Mouse (Mus musculus) G1E (cell line): ENCODE measurements around the gene Ptpn14. TPM values are rescaled to one million over a fixed set of nuclear protein-coding genes. Genes with fewer than 3 reads are reported as not detected.

ENCODE experiments used
- ATAC-seq: 2 replicates; pipeline ENCODE4 v1.8.0; 2016; ENCODE audit warnings: mild to moderate bottlenecking; ENCODE audit not compliant: insufficient number of reproducible peaks, poor library complexity, low FRiP score, severe bottlenecking; ENCODE audit errors: extremely low read depth
- DNase-seq: peaks from one replicate; pipeline ENCODE4 v3.0.0; 2012; ENCODE audit warnings: low spot score
- H3K27me3 ChIP-seq: 2 replicates; pipeline ENCODE4 v1.6.1; 2012; ENCODE audit warnings: mild to moderate bottlenecking, low read length, inconsistent platforms; ENCODE audit not compliant: insufficient read depth
- H3K36me3 ChIP-seq: replicated peaks from 2 replicates; pipeline ENCODE3; 2012; ENCODE audit warnings: mild to moderate bottlenecking, inconsistent platforms
- H3K4me1 ChIP-seq: 2 replicates; pipeline ENCODE4 v1.6.1; 2012; ENCODE audit warnings: low read depth, low read length, inconsistent platforms, mixed read lengths; ENCODE audit not compliant: insufficient read depth
- H3K4me3 ChIP-seq: 2 replicates; pipeline ENCODE4 v1.5.1; 2012; ENCODE audit warnings: low read depth, mild to moderate bottlenecking, inconsistent platforms, low read length, moderate library complexity, mixed read lengths
- H3K9me3 ChIP-seq: replicated peaks from 2 replicates; pipeline ENCODE4 v1.6.1; 2012; ENCODE audit warnings: inconsistent platforms
- CTCF ChIP-seq: IDR thresholded peaks from 2 replicates; pipeline ENCODE4 v1.5.1; 2012; ENCODE audit warnings: low read depth, low read length, inconsistent platforms, mixed read lengths
- GATA1 ChIP-seq: IDR thresholded peaks from 2 replicates; pipeline ENCODE4 v1.6.1; 2012; ENCODE audit warnings: borderline replicate concordance, low read length, inconsistent platforms, mixed read lengths
- GATA2 ChIP-seq: IDR thresholded peaks from 2 replicates; pipeline ENCODE4 v1.6.1; 2012; ENCODE audit warnings: low read depth, low read length, inconsistent platforms, borderline replicate concordance
- POLR2AphosphoS5 ChIP-seq: IDR thresholded peaks from 2 replicates; pipeline ENCODE4 v1.6.1; 2012; ENCODE audit warnings: low read depth, low read length, inconsistent platforms; ENCODE audit not compliant: insufficient replicate concordance
- TAL1 ChIP-seq: conservative IDR thresholded peaks from 2 replicates; pipeline ENCODE4 v1.6.1; 2012; ENCODE audit warnings: low read depth, low read length, inconsistent platforms, mixed read lengths
- polyA plus RNA-seq: library from polyadenylated mRNA; stranded (reverse); fragments of >175 nt; gene quantifications from 2 replicates; pipeline ENCODE4 v1.2.3, GENCODE M21; 2012
- total RNA-seq, 2 experiments: library from RNA; stranded (forward) in 1 of 2; stranded (reverse) in 1 of 2; fragments of 200-1000 nt in 1 of 2; fragments of >200 nt in 1 of 2; fragmentation: Nextera tagmentation in 1 of 2; gene quantifications; 2 replicates each; pipeline ENCODE4 v1.2.3; 2014 to 2017

Gene Ptpn14
- total and polyA plus RNA-seq, 3 experiments, result 0.11 TPM; not detected in 2

DNA sequence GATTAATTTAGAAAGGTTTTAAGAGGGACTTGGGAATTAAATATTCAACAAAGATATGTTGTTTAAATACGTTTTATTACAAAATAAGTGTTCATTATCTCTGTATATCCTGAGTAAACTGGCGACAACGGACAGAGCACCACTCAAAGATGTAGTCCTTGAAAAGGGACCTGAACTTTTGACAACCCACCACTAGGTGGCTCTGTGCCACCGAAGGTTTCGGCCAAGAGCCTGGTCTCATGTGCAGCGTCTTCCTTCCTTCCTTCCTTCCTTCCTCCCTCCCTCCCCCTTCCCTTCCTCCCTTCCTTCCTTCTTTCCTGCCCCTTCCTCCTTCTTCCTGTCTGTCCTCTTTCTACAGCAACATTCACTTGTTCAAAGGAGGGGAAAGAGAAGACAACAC lies 27.1 kb upstream of the Ptpn14 start:
- Histone ChIP-seq H3K4me1 (no peaks in the 10 kb centered on the region), H3K4me3 (no peak overlapping the region), H3K27me3 (no peaks in the 10 kb centered on the region), H3K9me3 (0 out of 2 replicates have a peak, but pooled peaks cover 4% of the 10 kb centered on the region), H3K36me3 (no peaks in the 10 kb centered on the region)
- DNase-seq, result peak; percentile 17
- peak; percentile 34; the same call in 1 of the 2 replicates for ATAC-seq
- TF ChIP-seq GATA1 (no peak), POLR2AphosphoS5 (no peak), CTCF (0 out of 2 replicates have a peak, but pooled peaks have one; percentile 9), GATA2 (no peak)

DNA sequence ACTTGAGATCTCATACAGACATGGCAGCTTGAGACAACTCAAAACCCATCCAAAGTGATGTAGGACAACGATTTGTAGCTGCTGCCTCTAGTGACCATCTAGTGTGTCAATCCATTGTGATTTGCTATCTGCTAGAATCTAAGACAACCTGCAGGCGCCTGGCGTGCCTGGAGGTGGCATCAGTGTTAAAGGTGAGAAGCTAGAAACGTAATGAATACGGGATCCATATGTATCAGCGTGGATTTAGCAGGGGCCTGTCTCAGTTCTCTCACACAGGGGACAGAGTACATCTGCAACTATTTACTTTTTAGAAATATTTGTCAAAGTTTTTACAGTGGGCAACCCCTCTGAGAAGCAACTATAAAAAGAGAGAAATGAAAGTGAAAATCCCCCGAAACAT lies 24.9 kb upstream of the Ptpn14 start:
- H3K9me3 ChIP-seq, result 0 out of 2 replicates have a peak, but pooled peaks cover 4% of the 10 kb centered on the region
- ATAC-seq, result no peak
- peaks cover 2% of the 10 kb centered on the region; the same call in 1 of the 2 replicates for H3K27me3 ChIP-seq
- H3K36me3 ChIP-seq, result no peaks in the 10 kb centered on the region
- TF ChIP-seq CTCF (no peak), TAL1 (no peak), GATA2 (no peak), GATA1 (no peak), POLR2AphosphoS5 (no peak)
- no peak for DNase-seq
- no peak overlapping the region for H3K4me3 ChIP-seq
- no peaks in the 10 kb centered on the region for H3K4me1 ChIP-seq

DNA sequence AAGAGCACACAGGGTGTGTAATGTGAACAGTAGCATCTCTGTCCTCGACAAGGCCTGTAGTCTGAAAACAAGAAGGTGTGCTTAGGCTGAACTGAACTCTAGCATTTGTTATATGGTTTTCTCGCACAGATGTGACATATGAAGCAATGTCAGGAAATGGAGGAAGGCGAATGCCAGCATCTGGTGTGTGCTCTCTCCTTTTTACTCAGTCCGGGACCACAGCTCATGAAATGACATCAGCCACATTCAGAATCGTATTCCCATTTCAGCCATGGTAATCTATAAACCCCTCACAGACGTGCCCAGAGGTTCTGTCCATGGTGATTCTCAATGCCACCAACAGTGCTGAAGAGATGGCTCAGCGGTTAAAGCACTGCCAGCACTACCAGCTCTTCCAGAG lies 24.5 kb upstream of the Ptpn14 start:
- Histone ChIP-seq H3K36me3 (no peaks in the 10 kb centered on the region), H3K4me3 (no peak overlapping the region), H3K27me3 (peaks cover 2% of the 10 kb centered on the region; the same call in 1 of the 2 replicates), H3K9me3 (0 out of 2 replicates have a peak, but pooled peaks cover 4% of the 10 kb centered on the region), H3K4me1 (no peaks in the 10 kb centered on the region)
- DNase-seq (no peak), ATAC-seq (no peak)
- TF ChIP-seq POLR2AphosphoS5 (no peak), CTCF (no peak), TAL1 (no peak), GATA1 (no peak), GATA2 (no peak)

DNA sequence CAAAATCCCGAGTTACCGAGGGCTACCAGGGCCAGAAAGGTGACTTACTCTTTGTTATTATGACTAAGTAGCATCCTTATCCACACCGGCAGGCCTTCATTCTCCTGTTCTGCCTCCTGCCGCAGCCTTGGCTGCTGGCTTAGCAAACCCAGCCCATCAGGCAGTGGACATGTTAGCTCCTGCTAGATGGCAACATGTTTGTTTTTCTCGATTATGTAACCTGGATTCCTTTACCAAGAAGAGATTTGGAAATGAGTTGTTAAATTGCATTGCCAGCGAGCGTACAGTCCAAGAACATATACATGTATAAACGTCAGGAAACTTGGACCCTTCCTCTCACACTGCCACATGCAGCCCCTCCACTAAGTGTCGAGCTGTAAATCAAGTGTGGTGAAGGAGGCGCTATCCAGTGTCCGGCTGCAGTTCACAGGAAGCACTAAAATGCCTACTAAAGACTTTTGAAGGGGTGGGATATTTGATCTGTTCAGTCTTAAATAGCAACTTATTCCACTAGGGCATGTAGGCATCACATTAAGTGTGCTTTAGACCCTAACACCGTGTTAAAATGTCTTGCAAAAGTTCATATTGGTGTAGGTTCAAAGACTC lies 21.9 kb upstream of the Ptpn14 start:
- ATAC-seq (no peak), DNase-seq (no peak)
- TF ChIP-seq GATA1 (no peak), TAL1 (no peak)
- Histone ChIP-seq H3K4me1 (no peaks in the 10 kb centered on the region), H3K36me3 (no peaks in the 10 kb centered on the region), H3K9me3 (0 out of 2 replicates have a peak, but pooled peaks cover 6% of the 10 kb centered on the region), H3K4me3 (no peak overlapping the region), H3K27me3 (peaks cover 2% of the 10 kb centered on the region; the same call in 1 of the 2 replicates)

DNA sequence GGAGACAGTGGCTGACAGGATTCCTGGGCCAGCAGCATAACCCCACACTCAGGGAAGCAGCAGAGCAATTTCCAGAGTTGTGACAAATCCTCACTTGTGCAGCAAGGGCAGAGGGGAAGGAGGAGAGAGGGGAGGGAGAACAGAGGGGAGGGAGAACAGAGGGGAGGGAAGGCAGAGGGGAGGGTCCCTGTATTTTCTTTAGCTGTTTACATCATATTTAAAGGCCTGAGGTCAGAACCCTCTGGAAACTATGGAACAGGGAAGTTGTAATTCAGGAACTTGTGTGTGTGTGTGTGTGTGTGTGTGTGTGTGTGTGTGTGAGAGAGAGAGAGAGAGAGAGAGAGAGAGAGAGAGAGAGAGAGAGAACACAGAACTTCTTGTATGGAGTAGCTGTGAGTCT lies 21.1 kb upstream of the Ptpn14 start:
- Histone ChIP-seq H3K4me3 (no peak overlapping the region), H3K36me3 (no peaks in the 10 kb centered on the region), H3K4me1 (no peaks in the 10 kb centered on the region), H3K9me3 (0 out of 2 replicates have a peak, but pooled peaks cover 6% of the 10 kb centered on the region), H3K27me3 (peaks cover 2% of the 10 kb centered on the region; the same call in 1 of the 2 replicates)
- DNase-seq, result no peak
- no peak for ATAC-seq
- TF ChIP-seq GATA1, result no peak
- TF ChIP-seq TAL1, result no peak
- no peak for TF ChIP-seq GATA2
- no peak for TF ChIP-seq POLR2AphosphoS5
- TF ChIP-seq CTCF, result no peak

DNA sequence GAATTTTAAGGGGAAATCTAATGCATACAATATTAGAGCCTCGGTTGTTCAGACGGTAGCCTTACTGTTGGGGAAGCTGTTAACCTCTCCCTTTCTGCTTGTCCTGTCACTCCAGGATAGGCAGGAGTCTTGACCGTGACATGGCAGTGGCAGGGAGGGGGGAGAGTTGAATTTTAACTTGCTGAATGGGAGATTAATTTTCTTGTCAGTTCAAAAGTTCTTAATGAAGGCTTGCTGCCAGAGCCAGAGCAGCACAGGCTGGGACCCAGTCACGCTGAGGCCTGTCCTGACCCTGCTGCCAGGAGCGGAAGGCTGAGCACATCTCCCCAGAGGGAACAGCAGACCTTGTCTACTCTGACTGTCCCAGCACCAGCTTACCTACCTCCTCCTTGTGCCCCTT lies 20.6 kb upstream of the Ptpn14 start:
- no peak for ATAC-seq
- no peak for DNase-seq
- no peak for TF ChIP-seq POLR2AphosphoS5
- no peak for TF ChIP-seq CTCF
- TF ChIP-seq GATA2, result no peak
- no peak for TF ChIP-seq GATA1
- no peak for TF ChIP-seq TAL1

DNA sequence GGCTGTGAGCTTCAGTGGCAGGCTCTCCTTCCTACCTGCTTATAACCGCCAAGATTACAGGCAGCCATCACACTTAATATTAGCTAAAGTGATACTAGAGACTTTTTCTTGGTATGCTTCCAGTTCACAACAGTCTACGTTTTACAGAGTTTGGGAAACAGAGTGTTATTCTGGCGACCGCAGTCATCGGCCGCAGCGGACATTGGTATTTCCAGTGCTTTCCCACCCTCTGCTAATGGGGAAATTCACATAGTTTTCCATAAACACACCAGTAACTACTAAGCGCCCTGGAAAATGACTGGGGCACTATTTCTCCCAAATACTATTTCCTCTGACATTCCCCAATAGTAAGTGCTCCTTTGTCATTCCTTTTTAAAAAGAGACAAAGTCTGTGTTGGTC lies 19.1 kb upstream of the Ptpn14 start:
- DNase-seq (no peak), ATAC-seq (no peak)
- Histone ChIP-seq H3K4me3 (no peak overlapping the region), H3K27me3 (peaks cover 2% of the 10 kb centered on the region; the same call in 1 of the 2 replicates), H3K4me1 (no peaks in the 10 kb centered on the region), H3K9me3 (peaks cover 8% of the 10 kb centered on the region; the same call in 1 of the 2 replicates), H3K36me3 (no peaks in the 10 kb centered on the region)
- TF ChIP-seq POLR2AphosphoS5 (no peak), GATA1 (no peak), TAL1 (no peak), CTCF (no peak)

More for the DNA sequence above, 20.6 kb upstream of the Ptpn14 start:
- Histone ChIP-seq H3K4me3 (no peak overlapping the region), H3K27me3 (peaks cover 2% of the 10 kb centered on the region; the same call in 1 of the 2 replicates), H3K9me3 (0 out of 2 replicates have a peak, but pooled peaks cover 6% of the 10 kb centered on the region), H3K36me3 (no peaks in the 10 kb centered on the region), H3K4me1 (no peaks in the 10 kb centered on the region)
